Mouse (Mus musculus) neural tube, embryonic 13.5 days (tissue): ENCODE results near the gene Tfap4. TPM values are rescaled to one million over a fixed set of nuclear protein-coding genes. Genes with fewer than 3 reads are reported as not detected.
A peak's percentile ranks its signal among the peaks of the same experiment; 100 is the strongest.

Experiments used
- ATAC-seq: fragments of 200-750 bp; cut with Nextera tagmentation; 2 replicates; pipeline ENCODE4 v1.8.0; 2017; ENCODE audit warnings: low read depth, mild to moderate bottlenecking, moderate TSS enrichment, moderate library complexity
- H3K27ac ChIP-seq: fragments of 300-500 bp; sonication (generic); replicated peaks from 2 replicates; pipeline ENCODE4 v1.5.1; 2015; ENCODE audit warnings: moderate library complexity, mild to moderate bottlenecking, inconsistent platforms
- H3K27me3 ChIP-seq: fragments of 300-500 bp; sonication (generic); 2 replicates; pipeline ENCODE4 v1.6.1; 2015; ENCODE audit warnings: mild to moderate bottlenecking, inconsistent platforms
- H3K36me3 ChIP-seq: fragments of 300-500 bp; sonication (generic); 2 replicates; pipeline ENCODE4 v1.6.1; 2015; ENCODE audit warnings: mild to moderate bottlenecking, inconsistent platforms
- H3K4me1 ChIP-seq: fragments of 300-500 bp; sonication (generic); replicated peaks from 2 replicates; pipeline ENCODE4 v1.6.1; 2015; ENCODE audit warnings: inconsistent platforms
- H3K4me2 ChIP-seq: fragments of 300-500 bp; sonication (generic); 2 replicates; pipeline ENCODE4 v1.6.1; 2015; ENCODE audit warnings: inconsistent platforms, mild to moderate bottlenecking, moderate library complexity
- H3K4me3 ChIP-seq: fragments of 300-500 bp; sonication (generic); 2 replicates; pipeline ENCODE4 v1.5.1; 2015; ENCODE audit warnings: mild to moderate bottlenecking, inconsistent platforms
- H3K9ac ChIP-seq: fragments of 300-500 bp; sonication (generic); 2 replicates; pipeline ENCODE4 v1.6.1; 2015; ENCODE audit warnings: moderate library complexity, mild to moderate bottlenecking, inconsistent platforms
- H3K9me3 ChIP-seq: fragments of 300-500 bp; sonication (generic); 2 replicates; pipeline ENCODE4 v1.6.1; 2016; ENCODE audit warnings: inconsistent platforms
- WGBS: fragments of 180-500 bp; shearing (Covaris S2); methylation state at CpG from one replicate; pipeline ENCODE4 v1.1.7; 2015; 5-methylcytosine and 5-hydroxymethylcytosine counted together
- polyA plus RNA-seq: library from polyadenylated mRNA; unstranded; fragments of >200 nt; fragmentation: Nextera tagmentation; extraction: Ambion mirVana; gene quantifications from 2 replicates; pipeline ENCODE4 v1.2.1, GENCODE M21; 2015

Tfap4 gene
- polyA plus RNA-seq, 1 experiment from 2014 or later: 10.2 TPM

DNA sequence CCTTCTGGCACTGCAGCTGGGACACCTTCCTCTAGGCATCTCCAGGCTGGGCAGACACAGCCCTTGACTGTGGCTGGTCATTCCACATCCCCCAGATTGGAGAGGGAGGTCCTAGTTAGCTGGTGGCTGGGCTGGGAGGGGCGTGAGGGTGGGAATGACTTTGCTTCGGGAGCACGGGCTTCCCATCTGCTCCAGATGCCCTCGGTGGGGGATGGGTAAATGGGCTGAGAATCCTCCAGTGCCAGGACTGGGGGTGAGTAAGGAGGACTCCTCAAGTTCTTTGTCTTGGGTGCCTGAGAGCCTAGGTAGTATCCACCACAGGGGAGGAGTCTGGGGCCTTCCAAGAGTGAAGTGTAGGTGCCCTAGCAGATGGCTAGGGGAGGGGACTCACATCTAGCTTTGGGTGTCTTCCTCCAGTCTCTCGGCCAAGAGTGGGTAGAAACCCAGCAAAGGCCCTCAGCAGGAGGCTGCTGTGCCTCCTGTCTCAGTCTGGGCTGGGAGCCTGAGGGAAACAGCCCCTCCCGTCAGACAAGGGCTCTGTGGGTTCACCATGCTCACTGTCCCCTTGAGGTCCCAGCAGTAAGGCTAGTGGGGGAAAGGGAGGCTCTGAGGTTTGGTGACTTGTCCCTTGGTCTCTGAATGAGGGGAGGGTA is 39.4 kb upstream of the Tfap4 start:
- H3K27ac ChIP-seq: peak overlapping the region; percentile 97
- ATAC-seq: no peak
- no peaks in the 10 kb centered on the region for H3K9me3 ChIP-seq
- H3K4me3 ChIP-seq: no peak overlapping the region
- H3K4me2 ChIP-seq: peak overlapping the region; percentile 97
- no peaks in the 10 kb centered on the region for H3K27me3 ChIP-seq
- H3K36me3 ChIP-seq: no peaks in the 10 kb centered on the region
- H3K9ac ChIP-seq: no peak overlapping the region
- H3K4me1 ChIP-seq: peaks cover 89% of the 10 kb centered on the region
- 8% methylated on average over 6 of the region's 6 CpGs for WGBS

DNA sequence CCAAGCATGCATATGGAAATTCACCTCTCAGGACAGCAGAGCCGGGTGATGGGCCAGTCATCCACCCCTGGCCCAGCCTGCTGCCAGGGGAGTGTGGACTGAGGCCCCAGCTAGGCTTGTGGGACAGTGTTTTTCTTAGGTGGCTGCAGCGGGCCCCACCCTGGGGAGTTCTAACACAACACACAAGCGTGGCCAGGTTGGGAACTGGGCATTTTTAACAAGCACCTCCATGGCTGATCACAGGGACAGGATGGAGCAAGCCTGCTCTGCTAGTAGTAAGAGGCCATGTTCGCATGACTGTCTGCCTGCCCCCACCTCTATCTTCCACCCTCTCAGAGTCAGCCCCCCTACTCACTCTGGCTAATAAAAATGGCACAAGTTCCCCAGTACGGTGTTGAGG is 38.4 kb upstream of the Tfap4 start:
- H3K4me3 ChIP-seq: no peak overlapping the region
- no peaks in the 10 kb centered on the region for H3K36me3 ChIP-seq
- no peak for ATAC-seq
- no peaks in the 10 kb centered on the region for H3K27me3 ChIP-seq
- H3K9ac ChIP-seq: peak overlapping the region; percentile 43; the same call in 1 of the 2 replicates
- peak overlapping the region; percentile 97 for H3K4me2 ChIP-seq
- peak overlapping the region; percentile 97 for H3K27ac ChIP-seq
- H3K4me1 ChIP-seq: peaks cover 89% of the 10 kb centered on the region
- 50% methylated on average over 5 of the region's 5 CpGs for WGBS
- no peaks in the 10 kb centered on the region for H3K9me3 ChIP-seq

DNA sequence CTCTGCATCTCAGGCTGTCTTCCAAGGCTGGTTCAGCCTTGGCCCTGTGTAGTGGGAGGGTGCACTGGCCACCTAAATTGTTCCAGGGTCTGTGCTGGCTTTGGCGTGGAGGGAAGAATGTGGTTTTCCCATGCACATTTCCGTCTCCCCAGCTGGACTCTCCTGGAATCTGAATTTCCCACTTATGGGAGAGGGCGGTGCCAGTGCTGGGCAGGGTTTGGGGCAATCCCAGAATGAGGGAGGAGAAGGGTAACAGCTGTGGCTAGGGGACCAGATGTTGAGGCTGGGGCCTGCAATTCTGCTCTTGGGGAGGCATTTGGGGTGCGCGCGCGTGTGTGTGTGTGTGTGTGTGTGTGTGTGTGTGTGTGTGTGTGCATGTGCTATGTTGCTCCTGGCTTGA is 37.6 kb upstream of the Tfap4 start:
- peak overlapping the region; percentile 98 for H3K9ac ChIP-seq
- peak overlapping the region; percentile 87 for H3K4me3 ChIP-seq
- H3K4me2 ChIP-seq: peak overlapping the region; percentile 97
- H3K4me1 ChIP-seq: peaks cover 89% of the 10 kb centered on the region
- no peak for ATAC-seq
- no peaks in the 10 kb centered on the region for H3K9me3 ChIP-seq
- WGBS: 39% methylated on average over 7 of the region's 7 CpGs
- no peaks in the 10 kb centered on the region for H3K36me3 ChIP-seq
- H3K27me3 ChIP-seq: no peaks in the 10 kb centered on the region
- peak overlapping the region; percentile 97 for H3K27ac ChIP-seq

DNA sequence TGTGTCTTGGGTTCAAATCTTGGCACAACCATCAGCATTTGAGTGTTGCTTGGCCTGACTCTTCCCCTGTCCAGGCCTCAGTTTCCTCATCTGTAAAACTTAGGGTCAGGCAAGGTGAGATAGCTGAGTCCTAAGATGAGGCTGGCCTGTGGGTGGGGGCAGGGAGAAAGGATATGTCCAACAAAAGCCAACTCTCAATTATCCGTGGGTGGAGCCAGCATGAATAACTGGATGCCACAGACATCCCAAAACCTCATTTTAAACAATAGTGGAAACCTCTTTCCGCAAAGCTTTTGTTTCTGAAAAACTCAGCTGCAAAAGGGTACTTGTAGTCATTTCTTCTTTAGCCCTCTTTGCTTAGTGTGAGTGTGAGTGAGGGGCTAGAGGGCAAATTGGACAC is 37.2 kb upstream of the Tfap4 start:
- Histone ChIP-seq H3K4me3 (peak overlapping the region; percentile 87), H3K27me3 (no peaks in the 10 kb centered on the region), H3K36me3 (no peaks in the 10 kb centered on the region), H3K9ac (peak overlapping the region; percentile 98), H3K9me3 (no peaks in the 10 kb centered on the region), H3K27ac (peak overlapping the region; percentile 97), H3K4me2 (peak overlapping the region; percentile 97), H3K4me1 (peaks cover 89% of the 10 kb centered on the region)
- WGBS: 23% methylated on average over 2 of the region's 2 CpGs
- no peak for ATAC-seq

DNA sequence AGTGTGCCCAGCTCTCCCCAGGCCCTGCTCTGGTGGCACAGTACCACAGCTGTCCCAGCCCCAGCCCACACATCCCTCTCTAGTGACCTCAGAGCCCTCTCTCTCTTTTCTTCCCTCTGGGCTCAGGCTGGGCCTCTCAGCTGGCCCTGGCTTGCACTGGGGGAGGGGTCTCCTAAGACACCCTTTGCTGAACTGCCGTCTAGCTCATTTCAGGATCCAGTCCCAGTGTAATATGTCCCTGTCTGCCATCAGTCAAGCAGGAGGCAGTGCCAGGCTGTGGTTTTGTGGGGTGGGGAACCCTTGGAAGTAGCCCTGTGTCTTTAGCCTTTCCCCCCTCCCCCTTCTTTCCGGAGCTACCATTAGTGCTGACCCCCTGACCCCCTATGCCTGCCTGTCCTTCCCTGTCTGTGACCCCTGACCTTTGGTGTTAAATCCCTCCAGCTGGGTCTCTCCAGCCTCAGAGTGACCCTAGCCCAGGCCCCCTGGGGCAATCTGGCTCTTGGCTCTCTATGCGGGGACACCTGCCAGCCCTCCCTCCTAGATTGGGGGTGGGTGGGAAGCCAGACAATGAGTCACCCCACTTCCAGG is 36.6 kb upstream of the Tfap4 start:
- ATAC-seq: 0 out of 2 replicates have a peak, but pooled peaks have one; percentile 12
- H3K27ac ChIP-seq: peak overlapping the region; percentile 97

GRCm38 (mm10) chr16:4595527-4595963 is 35.9 kb upstream of the Tfap4 start:
- H3K9me3 ChIP-seq: no peaks in the 10 kb centered on the region
- peak overlapping the region; percentile 97 for H3K4me2 ChIP-seq
- peaks cover 79% of the 10 kb centered on the region for H3K4me1 ChIP-seq
- H3K9ac ChIP-seq: peak overlapping the region; percentile 98
- peak; percentile 17 for ATAC-seq
- peak overlapping the region; percentile 97 for H3K27ac ChIP-seq
- H3K4me3 ChIP-seq: peak overlapping the region; percentile 87
- peaks cover 6% of the 10 kb centered on the region for H3K36me3 ChIP-seq
- H3K27me3 ChIP-seq: no peaks in the 10 kb centered on the region
- 4% methylated on average over 5 of the region's 5 CpGs for WGBS

More for the DNA sequence above, 36.6 kb upstream of the Tfap4 start:
- Histone ChIP-seq H3K36me3 (no peaks in the 10 kb centered on the region), H3K27me3 (no peaks in the 10 kb centered on the region), H3K4me3 (peak overlapping the region; percentile 87), H3K4me2 (peak overlapping the region; percentile 97), H3K9me3 (no peaks in the 10 kb centered on the region), H3K4me1 (peaks cover 86% of the 10 kb centered on the region), H3K9ac (peak overlapping the region; percentile 98)
- WGBS: 4% methylated on average over 3 of the region's 3 CpGs

DNA sequence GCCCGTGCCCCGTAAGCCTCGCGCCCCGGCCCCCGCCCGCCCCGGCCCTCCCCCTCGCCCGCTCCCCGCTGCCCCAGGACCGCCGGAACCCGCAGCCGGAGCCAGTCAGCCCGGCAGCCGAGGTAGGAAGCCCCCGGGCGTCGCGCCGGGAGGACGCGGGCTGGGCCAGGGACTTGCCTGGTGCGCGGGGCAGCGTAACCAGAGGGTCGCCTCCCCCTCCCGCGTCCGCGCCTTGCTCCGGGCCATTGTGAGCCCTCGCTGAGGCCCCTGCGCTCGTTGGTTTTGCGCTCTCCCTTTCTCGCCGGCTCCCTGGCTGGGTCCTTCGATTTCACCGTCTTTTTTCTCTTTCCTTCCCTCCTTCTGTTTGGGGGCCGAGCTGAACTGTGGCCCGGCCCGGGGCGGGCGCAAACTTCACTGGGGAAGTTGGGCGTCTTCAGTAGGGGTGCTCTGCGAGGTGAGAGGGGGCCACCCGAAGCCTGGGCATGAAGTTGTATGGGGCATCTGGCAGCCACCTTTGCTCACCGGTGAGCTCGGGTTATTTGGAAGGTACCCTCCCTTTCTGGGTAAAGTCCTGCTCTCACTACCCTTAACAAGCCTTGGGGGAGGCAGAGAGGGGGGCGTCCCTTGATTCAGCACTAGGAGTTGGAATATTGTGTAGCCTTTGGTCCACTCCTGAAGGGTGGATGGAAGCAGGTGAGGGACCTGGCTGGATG is 35.3 kb upstream of the Tfap4 start:
- Histone ChIP-seq H3K4me3 (peak overlapping the region; percentile 87), H3K36me3 (peaks cover 9% of the 10 kb centered on the region), H3K27me3 (no peaks in the 10 kb centered on the region), H3K27ac (peak overlapping the region; percentile 97), H3K9ac (peak overlapping the region; percentile 98), H3K4me1 (peaks cover 73% of the 10 kb centered on the region), H3K4me2 (peak overlapping the region; percentile 97), H3K9me3 (no peaks in the 10 kb centered on the region)
- peak; percentile 52 for ATAC-seq
- 1% methylated on average over 35 of the region's 52 CpGs for WGBS

- Histone ChIP-seq H3K4me3 (peak within 1 kb of the TSS; percentile 87), H3K9ac (peak within 1 kb of the TSS; percentile 98), H3K36me3 (peaks cover 9% of the 10 kb centered on the region), H3K27me3 (no peaks in the 10 kb centered on the region), H3K4me2 (peak within 1 kb of the TSS; percentile 97), H3K27ac (peak within 1 kb of the TSS; percentile 97), H3K4me1 (peaks cover 65% of the 10 kb centered on the region), H3K9me3 (no peaks in the 10 kb centered on the region)
- WGBS: 0% methylated on average over 21 of the region's 74 CpGs
- ATAC-seq: peak; percentile 85
Measured at GRCm38 (mm10) chr16:4593971-4594813, 34.5 kb upstream of the Tfap4 start, which contains the start of gene Glis2. Glis2 (plus strand) TSS chr16:4594713.

DNA sequence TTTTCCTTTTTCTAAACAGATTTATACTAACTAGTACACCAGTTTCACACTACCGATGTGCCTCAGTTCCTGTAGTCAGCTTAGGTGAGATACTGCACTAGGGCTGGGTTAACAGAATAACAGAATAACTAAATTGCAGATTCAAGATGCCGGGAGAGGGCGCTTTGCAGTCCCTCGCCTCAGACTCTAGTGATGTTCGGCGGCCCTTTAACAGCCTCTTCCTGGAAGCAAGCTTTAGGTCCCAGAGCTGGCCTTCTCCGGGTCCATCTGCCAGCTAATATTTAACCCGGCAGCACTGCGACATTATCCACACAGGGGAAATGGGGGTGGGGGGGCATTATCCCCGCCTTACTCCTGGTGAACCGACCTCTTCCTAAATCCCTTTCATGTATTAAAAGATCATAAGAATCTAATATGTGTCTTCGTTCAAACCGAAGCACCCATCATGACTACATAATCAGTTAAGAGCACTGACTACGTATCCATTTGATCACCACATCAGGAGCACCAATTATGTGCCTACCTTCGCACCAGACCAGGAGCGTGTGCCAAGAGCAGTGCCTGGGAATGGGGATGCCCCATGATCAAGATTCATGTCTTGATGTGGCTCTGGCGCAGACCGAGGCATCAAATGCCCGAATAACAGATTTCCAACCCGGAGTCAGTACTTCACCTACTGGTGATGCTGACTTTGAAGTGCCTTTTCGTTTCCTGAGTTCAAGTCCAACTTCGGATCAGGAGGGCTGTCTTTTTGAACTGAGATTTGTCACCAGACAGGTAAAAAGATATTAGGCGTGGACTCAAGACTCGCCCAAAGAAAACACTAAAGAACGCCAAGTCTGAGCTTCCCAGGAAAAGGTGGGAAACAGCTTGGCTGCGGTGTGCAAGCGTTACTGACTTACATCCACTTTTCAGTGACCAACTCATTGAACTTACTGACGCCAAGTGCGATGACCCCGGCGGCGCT is 33.5 kb upstream of the Tfap4 start:
- WGBS: 12% methylated on average over 32 of the region's 32 CpGs
- peak overlapping the region; percentile 97 for H3K27ac ChIP-seq
- ATAC-seq: no peak
- peak overlapping the region; percentile 87 for H3K4me3 ChIP-seq
- H3K36me3 ChIP-seq: peaks cover 9% of the 10 kb centered on the region
- no peaks in the 10 kb centered on the region for H3K27me3 ChIP-seq
- H3K9ac ChIP-seq: peak overlapping the region; percentile 98
- no peaks in the 10 kb centered on the region for H3K9me3 ChIP-seq
- peaks cover 55% of the 10 kb centered on the region for H3K4me1 ChIP-seq
- H3K4me2 ChIP-seq: peak overlapping the region; percentile 97

DNA sequence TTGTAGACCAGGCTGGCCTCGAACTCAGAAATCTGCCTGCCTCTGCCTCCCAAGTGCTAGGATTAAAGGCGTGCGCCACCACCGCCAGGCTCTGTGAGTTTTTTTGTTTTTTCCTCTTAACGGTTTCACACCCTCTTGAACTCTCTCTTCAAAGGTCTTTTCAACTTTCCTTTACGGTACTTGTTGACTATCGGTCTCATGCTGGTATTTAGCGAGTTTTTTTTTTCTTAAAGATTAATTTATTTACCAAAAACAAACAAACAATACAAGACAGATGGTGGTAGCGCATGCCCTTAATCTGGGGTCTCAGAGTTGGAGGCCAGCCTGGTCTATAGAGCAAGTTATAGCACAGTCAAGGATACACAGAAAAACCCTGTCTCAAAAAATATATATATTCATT is 30.6 kb upstream of the Tfap4 start:
- H3K9ac ChIP-seq: no peak overlapping the region
- H3K4me2 ChIP-seq: no peak overlapping the region
- WGBS: 96% methylated on average over 9 of the region's 9 CpGs
- no peak for ATAC-seq
- peaks cover 9% of the 10 kb centered on the region for H3K36me3 ChIP-seq
- H3K9me3 ChIP-seq: no peaks in the 10 kb centered on the region
- no peak overlapping the region for H3K27ac ChIP-seq
- H3K4me1 ChIP-seq: peaks cover 42% of the 10 kb centered on the region
- no peak overlapping the region for H3K4me3 ChIP-seq
- no peaks in the 10 kb centered on the region for H3K27me3 ChIP-seq
